Mouse (Mus musculus): ENCODE measurements around the gene Gm11639. TPM values are rescaled to one million over a fixed set of nuclear protein-coding genes. Genes with fewer than 3 reads are reported as not detected.
A peak's percentile ranks its signal among the peaks of the same experiment; 100 is the strongest.

The Gm11639 gene
- polyA plus RNA-seq (2016; fragmentation: Nextera tagmentation; extraction: Ambion mirVana), result not detected in 2 replicates

- Histone ChIP-seq H3K9me3 (replicated peaks) (no peaks in the 10 kb centered on the region), H3K4me3 (peak within 1 kb of the TSS; percentile 32), H3K36me3 (no peaks in the 10 kb centered on the region), H3K4me1 (peaks cover 5% of the 10 kb centered on the region), H3K27ac (no peak within 1 kb of the TSS), H3K27me3 (ENCODE audit: low read depth, poor library complexity, severe bottlenecking) (peaks cover 8% of the 10 kb centered on the region)
- DNase-seq (ENCODE audit: low spot score), result peak; percentile 38
- whole genome bisulfite sequencing, result 21% methylated on average over 23 of the region's 23 CpGs
These were observed at the start of gene Gm11639 for GRCm38 (mm10) chr11:104685548-104685947. Gene Gm11639 (plus strand): TSS chr11:104685707.

GRCm38 (mm10) chr11:104637010-104637409, 48.5 kb upstream of the Gm11639 start:
- H3K27me3 ChIP-seq (ENCODE audit: low read depth, poor library complexity, severe bottlenecking), result no peaks in the 10 kb centered on the region
- no peaks in the 10 kb centered on the region for H3K36me3 ChIP-seq
- no peak overlapping the region for H3K4me3 ChIP-seq
- no peak for DNase-seq (ENCODE audit: low spot score)
- no peak overlapping the region for H3K27ac ChIP-seq
- 93% methylated on average over 14 of the region's 14 CpGs for WGBS
- no peaks in the 10 kb centered on the region; the same call in 1 of the 2 replicates for H3K4me1 ChIP-seq
- H3K9me3 ChIP-seq (replicated peaks), result no peaks in the 10 kb centered on the region

GRCm38 (mm10) chr11:104638006-104638405, 47.5 kb upstream of the Gm11639 start:
- DNase-seq (ENCODE audit: low spot score), result no peak
- H3K27ac ChIP-seq, result no peak overlapping the region
- no peaks in the 10 kb centered on the region for H3K9me3 ChIP-seq (replicated peaks)
- no peak overlapping the region for H3K4me3 ChIP-seq
- 80% methylated on average over 5 of the region's 5 CpGs for WGBS
- no peaks in the 10 kb centered on the region for H3K27me3 ChIP-seq (ENCODE audit: low read depth, poor library complexity, severe bottlenecking)
- H3K36me3 ChIP-seq, result no peaks in the 10 kb centered on the region
- H3K4me1 ChIP-seq, result no peaks in the 10 kb centered on the region; the same call in 1 of the 2 replicates

GRCm38 (mm10) chr11:104638906-104639305, 46.6 kb upstream of the Gm11639 start:
- no peaks in the 10 kb centered on the region for H3K9me3 ChIP-seq (replicated peaks)
- no peak overlapping the region for H3K27ac ChIP-seq
- H3K4me3 ChIP-seq, result no peak overlapping the region
- H3K4me1 ChIP-seq, result no peaks in the 10 kb centered on the region; the same call in 1 of the 2 replicates
- H3K36me3 ChIP-seq, result no peaks in the 10 kb centered on the region
- 88% methylated on average over 2 of the region's 2 CpGs for WGBS
- DNase-seq (ENCODE audit: low spot score), result no peak
- H3K27me3 ChIP-seq (ENCODE audit: low read depth, poor library complexity, severe bottlenecking), result no peaks in the 10 kb centered on the region

GRCm38 (mm10) chr11:104639634-104640033, 45.9 kb upstream of the Gm11639 start:
- DNase-seq (ENCODE audit: low spot score), result no peak
- Histone ChIP-seq H3K9me3 (replicated peaks) (no peaks in the 10 kb centered on the region), H3K4me1 (no peaks in the 10 kb centered on the region; the same call in 1 of the 2 replicates), H3K27me3 (ENCODE audit: low read depth, poor library complexity, severe bottlenecking) (no peaks in the 10 kb centered on the region), H3K36me3 (no peaks in the 10 kb centered on the region), H3K27ac (no peak overlapping the region), H3K4me3 (no peak overlapping the region)
- 92% methylated on average over 9 of the region's 9 CpGs for WGBS

GRCm38 (mm10) chr11:104640894-104641293, 44.6 kb upstream of the Gm11639 start:
- Histone ChIP-seq H3K36me3 (no peaks in the 10 kb centered on the region), H3K4me3 (no peak overlapping the region), H3K4me1 (no peaks in the 10 kb centered on the region; the same call in 1 of the 2 replicates), H3K27ac (no peak overlapping the region), H3K9me3 (replicated peaks) (no peaks in the 10 kb centered on the region), H3K27me3 (ENCODE audit: low read depth, poor library complexity, severe bottlenecking) (no peaks in the 10 kb centered on the region)
- WGBS, result 90% methylated on average over 10 of the region's 10 CpGs
- no peak for DNase-seq (ENCODE audit: low spot score)

GRCm38 (mm10) chr11:104643236-104643635, 42.3 kb upstream of the Gm11639 start:
- no peak for DNase-seq (ENCODE audit: low spot score)
- WGBS, result 85% methylated on average over 4 of the region's 4 CpGs

GRCm38 (mm10) chr11:104645402-104645801, 40.1 kb upstream of the Gm11639 start:
- DNase-seq (ENCODE audit: low spot score), result no peak
- Histone ChIP-seq H3K4me3 (no peak overlapping the region), H3K4me1 (no peaks in the 10 kb centered on the region), H3K9me3 (replicated peaks) (no peaks in the 10 kb centered on the region), H3K27me3 (ENCODE audit: low read depth, poor library complexity, severe bottlenecking) (no peaks in the 10 kb centered on the region), H3K27ac (no peak overlapping the region), H3K36me3 (no peaks in the 10 kb centered on the region)
- WGBS, result 93% methylated on average over 6 of the region's 6 CpGs

More at GRCm38 (mm10) chr11:104643236-104643635, 42.3 kb upstream of the Gm11639 start:
- Histone ChIP-seq H3K27ac (no peak overlapping the region), H3K4me3 (no peak overlapping the region), H3K27me3 (ENCODE audit: low read depth, poor library complexity, severe bottlenecking) (no peaks in the 10 kb centered on the region), H3K9me3 (replicated peaks) (no peaks in the 10 kb centered on the region), H3K4me1 (no peaks in the 10 kb centered on the region), H3K36me3 (no peaks in the 10 kb centered on the region)

- 62% methylated on average over 4 of the region's 4 CpGs for WGBS
- Histone ChIP-seq H3K27ac (no peak overlapping the region), H3K4me3 (no peak overlapping the region), H3K27me3 (ENCODE audit: low read depth, poor library complexity, severe bottlenecking) (no peaks in the 10 kb centered on the region), H3K4me1 (no peaks in the 10 kb centered on the region), H3K9me3 (replicated peaks) (no peaks in the 10 kb centered on the region), H3K36me3 (no peaks in the 10 kb centered on the region)
- DNase-seq (ENCODE audit: low spot score), result no peak
These were observed 39.3 kb upstream of the Gm11639 start for GRCm38 (mm10) chr11:104646173-104646572.

- no peak for DNase-seq (ENCODE audit: low spot score)
- Histone ChIP-seq H3K4me1 (no peaks in the 10 kb centered on the region), H3K4me3 (no peak overlapping the region), H3K27me3 (ENCODE audit: low read depth, poor library complexity, severe bottlenecking) (no peaks in the 10 kb centered on the region), H3K27ac (no peak overlapping the region), H3K36me3 (no peaks in the 10 kb centered on the region), H3K9me3 (replicated peaks) (no peaks in the 10 kb centered on the region)
- 80% methylated on average over 4 of the region's 5 CpGs for WGBS
These were observed 38.9 kb upstream of the Gm11639 start for GRCm38 (mm10) chr11:104646611-104647010.

GRCm38 (mm10) chr11:104647188-104647867, 38.2 kb upstream of the Gm11639 start:
- H3K4me3 ChIP-seq, result no peak overlapping the region
- DNase-seq (ENCODE audit: low spot score), result no peak
- WGBS, result 83% methylated on average over 8 of the region's 8 CpGs
- 0 out of 2 replicates have a peak overlapping the region, but pooled peaks have one; percentile 1 for H3K27ac ChIP-seq
- no peaks in the 10 kb centered on the region for H3K36me3 ChIP-seq
- no peaks in the 10 kb centered on the region for H3K4me1 ChIP-seq
- no peaks in the 10 kb centered on the region for H3K9me3 ChIP-seq (replicated peaks)
- H3K27me3 ChIP-seq (ENCODE audit: low read depth, poor library complexity, severe bottlenecking), result no peaks in the 10 kb centered on the region

- H3K4me1 ChIP-seq, result no peaks in the 10 kb centered on the region
- H3K9me3 ChIP-seq (replicated peaks), result no peaks in the 10 kb centered on the region
- peak; percentile 53 for DNase-seq (ENCODE audit: low spot score)
- 60% methylated on average over 3 of the region's 3 CpGs for WGBS
- H3K27ac ChIP-seq, result no peak overlapping the region
- H3K27me3 ChIP-seq (ENCODE audit: low read depth, poor library complexity, severe bottlenecking), result no peaks in the 10 kb centered on the region
- no peaks in the 10 kb centered on the region for H3K36me3 ChIP-seq
- H3K4me3 ChIP-seq, result no peak overlapping the region
These were observed 36.9 kb upstream of the Gm11639 start for GRCm38 (mm10) chr11:104648571-104648970.

GRCm38 (mm10) chr11:104660599-104660998, 24.9 kb upstream of the Gm11639 start:
- Histone ChIP-seq H3K9me3 (replicated peaks) (no peaks in the 10 kb centered on the region), H3K4me1 (no peaks in the 10 kb centered on the region), H3K4me3 (no peak overlapping the region), H3K27me3 (ENCODE audit: low read depth, poor library complexity, severe bottlenecking) (no peaks in the 10 kb centered on the region), H3K36me3 (no peaks in the 10 kb centered on the region), H3K27ac (no peak overlapping the region)
- no peak for DNase-seq (ENCODE audit: low spot score)
- 92% methylated on average over 4 of the region's 4 CpGs for whole genome bisulfite sequencing
